Mouse (Mus musculus): Measurements from ENCODE around the gene Glb1. TPM values are rescaled to one million over a fixed set of nuclear protein-coding genes. Genes with fewer than 3 reads are reported as not detected.

Gene Glb1
- polyA plus RNA-seq, 1 experiment from 2014 or later, result 76.0 TPM

- DNase-seq (ENCODE audit: low spot score) (no peak), ATAC-seq (replicated peaks; ENCODE audit: low FRiP score, low TSS enrichment, low read depth) (peak; percentile 54; the same call in 1 of the 2 replicates)
- Histone ChIP-seq H3K9me3 (ENCODE audit: control insufficient read depth, low read length) (no peaks in the 10 kb centered on the region), H3K4me2 (ENCODE audit: low read length) (no peak overlapping the region), H3K27ac (ENCODE audit: low read depth) (no peak overlapping the region), H3K9ac (ENCODE audit: low read length) (no peak overlapping the region), H3K4me3 (ENCODE audit: low read depth, low read length) (no peak overlapping the region), H3K4me1 (replicated peaks; ENCODE audit: control insufficient read depth, insufficient read depth, low read length) (no peaks in the 10 kb centered on the region), H3K27me3 (replicated peaks; ENCODE audit: control insufficient read depth, insufficient read depth, low read length) (no peaks in the 10 kb centered on the region), H3K36me3 (ENCODE audit: control insufficient read depth, insufficient read depth, low read length) (no peaks in the 10 kb centered on the region)
- WGBS, result 62% methylated on average over 15 of the region's 15 CpGs
Observed at GRCm38 (mm10) chr9:114502711-114503427, 102.0 kb downstream of the Glb1 start.

GRCm38 (mm10) chr9:114504816-114505215, 103.9 kb downstream of the Glb1 start, which contains the start of gene Ccr4:
TSS of gene Ccr4 (minus strand) at chr9:114504916.
- Histone ChIP-seq H3K4me1 (replicated peaks; ENCODE audit: control insufficient read depth, insufficient read depth, low read length) (no peaks in the 10 kb centered on the region), H3K27ac (ENCODE audit: low read depth) (no peak within 1 kb of the TSS), H3K4me2 (ENCODE audit: low read length) (no peak within 1 kb of the TSS), H3K4me3 (ENCODE audit: low read depth, low read length) (no peak within 1 kb of the TSS), H3K36me3 (ENCODE audit: control insufficient read depth, insufficient read depth, low read length) (no peaks in the 10 kb centered on the region), H3K9me3 (ENCODE audit: control insufficient read depth, low read length) (no peaks in the 10 kb centered on the region), H3K27me3 (replicated peaks; ENCODE audit: control insufficient read depth, insufficient read depth, low read length) (no peaks in the 10 kb centered on the region), H3K9ac (ENCODE audit: low read length) (no peak within 1 kb of the TSS)
- no peak for ATAC-seq (replicated peaks; ENCODE audit: low FRiP score, low TSS enrichment, low read depth)
- DNase-seq (ENCODE audit: low spot score), result no peak
- 90% methylated on average over 9 of the region's 9 CpGs for WGBS

- 72% methylated on average over 4 of the region's 4 CpGs for WGBS
- Histone ChIP-seq H3K27me3 (replicated peaks; ENCODE audit: control insufficient read depth, insufficient read depth, low read length) (no peaks in the 10 kb centered on the region), H3K4me3 (ENCODE audit: low read depth, low read length) (no peak overlapping the region), H3K9ac (ENCODE audit: low read length) (no peak overlapping the region), H3K4me2 (ENCODE audit: low read length) (no peak overlapping the region), H3K4me1 (replicated peaks; ENCODE audit: control insufficient read depth, insufficient read depth, low read length) (no peaks in the 10 kb centered on the region), H3K9me3 (ENCODE audit: control insufficient read depth, low read length) (no peaks in the 10 kb centered on the region), H3K27ac (ENCODE audit: low read depth) (no peak overlapping the region), H3K36me3 (ENCODE audit: control insufficient read depth, insufficient read depth, low read length) (0 out of 2 replicates have a peak, but pooled peaks cover 5% of the 10 kb centered on the region)
- no peak for ATAC-seq (replicated peaks; ENCODE audit: low FRiP score, low TSS enrichment, low read depth)
- no peak for DNase-seq (ENCODE audit: low spot score)
Observed at GRCm38 (mm10) chr9:114506564-114506963, 105.7 kb downstream of the Glb1 start.

GRCm38 (mm10) chr9:114507421-114507820, 106.5 kb downstream of the Glb1 start:
- Histone ChIP-seq H3K27ac (ENCODE audit: low read depth) (no peak overlapping the region), H3K4me2 (ENCODE audit: low read length) (no peak overlapping the region), H3K9ac (ENCODE audit: low read length) (no peak overlapping the region), H3K36me3 (ENCODE audit: control insufficient read depth, insufficient read depth, low read length) (peaks cover 9% of the 10 kb centered on the region), H3K4me1 (replicated peaks; ENCODE audit: control insufficient read depth, insufficient read depth, low read length) (no peaks in the 10 kb centered on the region), H3K27me3 (replicated peaks; ENCODE audit: control insufficient read depth, insufficient read depth, low read length) (no peaks in the 10 kb centered on the region), H3K9me3 (ENCODE audit: control insufficient read depth, low read length) (peaks cover under 1% of the 10 kb centered on the region), H3K4me3 (ENCODE audit: low read depth, low read length) (no peak overlapping the region)
- DNase-seq (ENCODE audit: low spot score), result no peak
- ATAC-seq (replicated peaks; ENCODE audit: low FRiP score, low TSS enrichment, low read depth), result no peak
- 88% methylated on average over 9 of the region's 9 CpGs for WGBS

GRCm38 (mm10) chr9:114509785-114510184, 108.9 kb downstream of the Glb1 start:
- DNase-seq (ENCODE audit: low spot score) (no peak), ATAC-seq (replicated peaks; ENCODE audit: low FRiP score, low TSS enrichment, low read depth) (no peak)
- H3K27ac ChIP-seq (ENCODE audit: low read depth), result no peak overlapping the region
- H3K4me2 ChIP-seq (ENCODE audit: low read length), result no peak overlapping the region
- H3K4me3 ChIP-seq (ENCODE audit: low read depth, low read length), result no peak overlapping the region
- H3K9ac ChIP-seq (ENCODE audit: low read length), result no peak overlapping the region
- 93% methylated on average over 9 of the region's 9 CpGs for WGBS
- H3K27me3 ChIP-seq (replicated peaks; ENCODE audit: control insufficient read depth, insufficient read depth, low read length), result no peaks in the 10 kb centered on the region
- peaks cover 20% of the 10 kb centered on the region for H3K9me3 ChIP-seq (ENCODE audit: control insufficient read depth, low read length)
- H3K4me1 ChIP-seq (replicated peaks; ENCODE audit: control insufficient read depth, insufficient read depth, low read length), result no peaks in the 10 kb centered on the region
- peaks cover 31% of the 10 kb centered on the region for H3K36me3 ChIP-seq (ENCODE audit: control insufficient read depth, insufficient read depth, low read length)

- Histone ChIP-seq H3K4me3 (ENCODE audit: low read depth, low read length) (no peak overlapping the region), H3K9ac (ENCODE audit: low read length) (no peak overlapping the region), H3K27ac (ENCODE audit: low read depth) (no peak overlapping the region), H3K27me3 (replicated peaks; ENCODE audit: control insufficient read depth, insufficient read depth, low read length) (no peaks in the 10 kb centered on the region), H3K4me2 (ENCODE audit: low read length) (no peak overlapping the region), H3K9me3 (ENCODE audit: control insufficient read depth, low read length) (peaks cover 20% of the 10 kb centered on the region), H3K36me3 (ENCODE audit: control insufficient read depth, insufficient read depth, low read length) (peaks cover 31% of the 10 kb centered on the region), H3K4me1 (replicated peaks; ENCODE audit: control insufficient read depth, insufficient read depth, low read length) (no peaks in the 10 kb centered on the region)
- 97% methylated on average over 21 of the region's 21 CpGs for WGBS
- DNase-seq (ENCODE audit: low spot score) (no peak), ATAC-seq (replicated peaks; ENCODE audit: low FRiP score, low TSS enrichment, low read depth) (no peak)
Observed at GRCm38 (mm10) chr9:114512831-114513230, 112.0 kb downstream of the Glb1 start.

GRCm38 (mm10) chr9:114515364-114515763, 114.5 kb downstream of the Glb1 start, which contains the start of gene C130032M10Rik:
TSS of gene C130032M10Rik (plus strand) at chr9:114515697.
- peaks cover 31% of the 10 kb centered on the region for H3K36me3 ChIP-seq (ENCODE audit: control insufficient read depth, insufficient read depth, low read length)
- no peak within 1 kb of the TSS for H3K4me3 ChIP-seq (ENCODE audit: low read depth, low read length)
- ATAC-seq (replicated peaks; ENCODE audit: low FRiP score, low TSS enrichment, low read depth) (no peak), DNase-seq (ENCODE audit: low spot score) (no peak)
- no peaks in the 10 kb centered on the region for H3K27me3 ChIP-seq (replicated peaks; ENCODE audit: control insufficient read depth, insufficient read depth, low read length)
- H3K27ac ChIP-seq (ENCODE audit: low read depth), result no peak within 1 kb of the TSS
- no peak within 1 kb of the TSS for H3K9ac ChIP-seq (ENCODE audit: low read length)
- 84% methylated on average over 11 of the region's 11 CpGs for WGBS
- H3K4me2 ChIP-seq (ENCODE audit: low read length), result no peak within 1 kb of the TSS
- 0 out of 2 replicates have a peak, but pooled peaks cover 3% of the 10 kb centered on the region for H3K4me1 ChIP-seq (replicated peaks; ENCODE audit: control insufficient read depth, insufficient read depth, low read length)
- H3K9me3 ChIP-seq (ENCODE audit: control insufficient read depth, low read length), result peaks cover 20% of the 10 kb centered on the region

GRCm38 (mm10) chr9:114517924-114518497, 117.1 kb downstream of the Glb1 start:
- no peak for DNase-seq (ENCODE audit: low spot score)
- Histone ChIP-seq H3K27me3 (replicated peaks; ENCODE audit: control insufficient read depth, insufficient read depth, low read length) (no peaks in the 10 kb centered on the region), H3K36me3 (ENCODE audit: control insufficient read depth, insufficient read depth, low read length) (peaks cover 16% of the 10 kb centered on the region), H3K27ac (ENCODE audit: low read depth) (no peak overlapping the region), H3K4me3 (ENCODE audit: low read depth, low read length) (no peak overlapping the region), H3K9me3 (ENCODE audit: control insufficient read depth, low read length) (peaks cover 14% of the 10 kb centered on the region), H3K9ac (ENCODE audit: low read length) (no peak overlapping the region), H3K4me1 (replicated peaks; ENCODE audit: control insufficient read depth, insufficient read depth, low read length) (0 out of 2 replicates have a peak, but pooled peaks cover 3% of the 10 kb centered on the region), H3K4me2 (ENCODE audit: low read length) (no peak overlapping the region)
- 81% methylated on average over 13 of the region's 13 CpGs for WGBS
- ATAC-seq (replicated peaks; ENCODE audit: low FRiP score, low TSS enrichment, low read depth), result no peak
